Mouse (Mus musculus) lung, adult 2 months (tissue): ENCODE measurements around the gene Defb43.

Experiments
- CTCF ChIP-seq: fragments of 200-500 bp; IDR thresholded peaks from 2 replicates; pipeline ENCODE4 v1.5.1; 2011; ENCODE audit warnings: mild to moderate bottlenecking, low read length, control low read depth; ENCODE audit not compliant: insufficient read depth
- POLR2A ChIP-seq: fragments of 200-500 bp; IDR thresholded peaks from 2 replicates; pipeline ENCODE4 v1.6.1; 2011; ENCODE audit warnings: low read depth, mild to moderate bottlenecking, control low read depth, low read length, borderline replicate concordance; ENCODE audit errors: extremely low read depth

DNA sequence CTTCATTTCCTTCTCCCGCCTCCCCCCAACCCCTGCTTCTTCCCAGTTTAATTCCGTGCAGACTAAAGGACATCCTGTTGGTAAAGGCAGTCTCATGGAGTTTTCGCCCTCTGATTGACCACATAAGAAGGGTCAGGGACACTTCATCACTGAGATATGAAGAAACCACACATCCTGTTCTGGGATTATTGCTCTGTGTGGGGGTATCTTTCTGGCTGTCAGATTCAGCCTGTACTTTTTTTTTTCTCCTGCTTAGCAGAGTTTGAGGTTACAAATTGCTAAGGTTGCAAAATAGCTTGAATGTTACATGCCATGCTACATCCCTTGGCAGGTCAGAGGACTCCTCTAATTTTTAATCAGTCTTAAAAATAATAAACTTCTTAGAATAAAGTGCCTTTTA is 20.3 kb upstream of the Defb43 start:
- TF ChIP-seq CTCF (no peak), POLR2A (no peak)
